ENCODE assay signal across 16 mouse cellular contexts in the genomic region with DNA sequence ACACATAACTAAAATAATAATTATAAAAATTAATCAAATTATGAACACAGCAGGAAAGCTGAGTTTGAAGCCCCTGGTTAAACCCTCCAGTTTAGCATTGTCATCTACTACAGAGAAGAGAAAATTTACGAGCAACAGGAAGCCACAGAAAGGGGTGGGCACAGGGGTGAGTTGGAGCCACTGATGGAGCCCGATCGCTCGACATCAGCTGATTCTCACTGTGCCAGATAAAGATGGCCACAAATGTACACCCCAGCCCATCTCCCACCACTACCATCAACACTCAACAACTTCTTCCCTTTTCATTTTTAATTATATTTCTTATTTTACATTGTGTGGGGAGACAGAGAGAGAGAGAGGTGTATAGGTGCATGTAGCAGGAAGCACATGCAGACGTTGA. TPM values are rescaled to one million over a fixed set of nuclear protein-coding genes. Genes with fewer than 3 reads are reported as not detected.
DNase-seq lines count a peak whose midpoint lies in the region; ATAC-seq and TF ChIP-seq lines count a peak whose summit lies in the region.
"Had no signal": no experiment of that assay in that cellular context is flagged by ENCODE, and none has a peak within 500 bp of the region (broad histone marks: within the 10 kb centered on the region; RNA-seq: fewer than 3 reads in every experiment).

No protein-coding gene starts in this region.

- TF ChIP-seq RAD21 in MEL (IDR thresholded peaks at IDR 0.05; ENCODE audit: low read depth, low read length) = no peak

- no peaks in the 10 kb centered on the region for H3K9me3 ChIP-seq in MEL (replicated peaks; ENCODE audit: insufficient read depth, low read length)
- H3K9me3 ChIP-seq: embryonic facial prominence, embryonic 12.5 days had no signal

- TF ChIP-seq EP300 in MEL (IDR thresholded peaks at IDR 0.05; ENCODE audit: low read depth in 1 of 2, low read length in 2 of 2) = no peak

- ATAC-seq in inflammation-experienced regulatory T-cells, adult 6 months = peak; percentile 49
- ATAC-seq: forebrain, embryonic 16.5 days had no signal

- H3K4me1 ChIP-seq in MEL (ENCODE audit: control insufficient read depth in 1 of 2, insufficient read depth in 2 of 2, low read length in 2 of 2) = peaks cover 2 to 8% of the 10 kb centered on the region in 2 experiments; a peak in 2 of 4 replicates

- intact Hi-C loops in gastrocnemius, adult 2 months (cut with DNase I) = no loop called here

- DNase-seq in gastrocnemius, adult 2 months = no peak
- no peak for DNase-seq in gastrocnemius, adult 8-10 months (ENCODE audit: low spot score in 2 of 2)
- DNase-seq in 416B (ENCODE audit: low read depth) (peak; percentile 84), MEL (ENCODE audit: low read depth, low spot score) (peak; percentile 83)
- DNase-seq in adrenal gland, adult 8-10 months = no peak
- no peak for DNase-seq in cerebellum, adult 11 months
- DNase-seq: adrenal gland, postnatal 10 days; cerebellum, adult 18-20 months; midbrain, embryonic 14.5 days; thymus, postnatal 14 days had no signal

- no peaks in the 10 kb centered on the region for H3K27me3 ChIP-seq in MEL (ENCODE audit: control insufficient read depth in 1 of 2, insufficient read depth in 2 of 2, low read length in 2 of 2)
- H3K27me3 ChIP-seq: embryonic facial prominence, embryonic 12.5 days had no signal

- H3K27ac ChIP-seq in gastrocnemius, adult 2 months = 0 out of 2 replicates have a peak overlapping the region, but pooled peaks have one; percentile 96
- H3K27ac ChIP-seq in MEL (ENCODE audit: control insufficient read depth, low read depth, low read length) = peak overlapping the region; percentile 80
- H3K27ac ChIP-seq: embryonic facial prominence, embryonic 12.5 days; kidney, postnatal 0 days; layer of hippocampus, adult 2 months; stomach, postnatal 0 days had no signal

- TF ChIP-seq CTCF in gastrocnemius, adult 2 months (IDR thresholded peaks at IDR 0.05) = no peak
- no peak for TF ChIP-seq CTCF in MEL (IDR thresholded peaks at IDR 0.05 in 2 of 3, conservative IDR thresholded peaks at IDR 0.05 in 1 of 3; ENCODE audit: control insufficient read depth in 1 of 3, insufficient read depth in 1 of 3, low read depth in 2 of 3, low read length in 3 of 3, poor library complexity in 1 of 3, severe bottlenecking in 1 of 3)

- TF ChIP-seq POLR2A in MEL (IDR thresholded peaks at IDR 0.05; ENCODE audit: control insufficient read depth in 1 of 2, insufficient read depth in 1 of 2, low read depth in 1 of 2, low read length in 2 of 2, poor library complexity in 1 of 2) = no peak

- H3K4me3 ChIP-seq in gastrocnemius, adult 2 months = no peak overlapping the region
- peak overlapping the region; percentile 7 to 85; a peak in 3 of 4 replicates for H3K4me3 ChIP-seq in MEL (ENCODE audit: control insufficient read depth in 1 of 2, insufficient read depth in 1 of 2, low read depth in 2 of 2, low read length in 2 of 2)
- H3K4me3 ChIP-seq: layer of hippocampus, adult 2 months had no signal

- H3K36me3 ChIP-seq in MEL (ENCODE audit: control insufficient read depth in 1 of 2, insufficient read depth in 2 of 2, low read length in 2 of 2) = peaks cover 0 to 8% of the 10 kb centered on the region in 2 experiments; a peak in 2 of 4 replicates

- H3K79me2 ChIP-seq in MEL (ENCODE audit: control insufficient read depth, insufficient read depth, low read length, poor library complexity) = peaks cover 13% of the 10 kb centered on the region

- H3K9ac ChIP-seq in MEL (ENCODE audit: control insufficient read depth, low read depth, low read length, poor library complexity, severe bottlenecking) = peak overlapping the region; percentile 58
- H3K9ac ChIP-seq: embryonic facial prominence, embryonic 12.5 days had no signal

TF ChIP-seq in MEL, 35 proteins besides CTCF, POLR2A, EP300 and RAD21:
- TF ChIP-seq NRF1 (IDR thresholded peaks at IDR 0.05; ENCODE audit: insufficient read depth, low read depth, low read length, poor library complexity, severe bottlenecking) (no peak), GATA1 (IDR thresholded peaks at IDR 0.05; ENCODE audit: low read depth, low read length) (peak; percentile 61), USF1 (IDR thresholded peaks at IDR 0.05; ENCODE audit: low read depth, low read length) (0 out of 2 replicates have a peak, but pooled peaks have one; percentile 51), TBP (IDR thresholded peaks at IDR 0.05; ENCODE audit: low read depth, low read length) (0 out of 2 replicates have a peak, but pooled peaks have one; percentile 35), ELF1 (IDR thresholded peaks at IDR 0.05; ENCODE audit: low read depth, low read length) (no peak), ETS1 (IDR thresholded peaks at IDR 0.05; ENCODE audit: low read depth, low read length) (peak; percentile 89), GABPA (IDR thresholded peaks at IDR 0.05; ENCODE audit: low read depth, low read length) (no peak), MAFK (IDR thresholded peaks at IDR 0.05; ENCODE audit: borderline replicate concordance, low read depth, low read length) (no peak), JUND (IDR thresholded peaks at IDR 0.05; ENCODE audit: low read depth, low read length) (no peak), ZKSCAN1 (IDR thresholded peaks at IDR 0.05; ENCODE audit: low read depth, low read length) (no peak), MAZ (IDR thresholded peaks at IDR 0.05; ENCODE audit: low read depth, low read length) (0 out of 2 replicates have a peak, but pooled peaks have one; percentile 10)
TF ChIP-seq in MEL: peak in this region for 5.

RNA-seq across cellular contexts. Expression of a gene that starts 1.5 kb away (rescaled TPM):
- total RNA-seq in gastrocnemius, adult 2 months (2021) = 1 to 10 TPM; 5.8 to 6.2 TPM
- 1 to 10 TPM; 4.4 to 6.8 (median 5.3) TPM for total RNA-seq in gastrocnemius, adult 8-10 months (2022)
- total RNA-seq in MEL (2012; rRNA removed) = 3.9 and 4.6 TPM in 2 replicates
- 1 to 10 TPM in 1 of 2 experiments, not detected in 1; 7.4 TPM for polyA plus RNA-seq in MEL (2012; ENCODE audit: insufficient read depth in 1 of 2, insufficient read length in 2 of 2, low read depth in 1 of 2, low replicate concordance in 2 of 2, missing spikeins in 1 of 2)
- 1 to 10 TPM; 4.6 to 5.8 (median 5.5) TPM for polyA plus RNA-seq in inflammation-experienced regulatory T-cells, adult 6 months (2017; shearing (Covaris generic))
- 10 to 100 TPM; 14.0 to 18.5 (median 15.1) TPM for total RNA-seq in adrenal gland, adult 8-10 months (2022)

RNA-seq across cellular contexts. Expression of a gene that starts 9.8 kb away (rescaled TPM):
- total RNA-seq in gastrocnemius, adult 2 months (2021) = 100 to 1,000 TPM; 365 to 571 TPM
- total RNA-seq in gastrocnemius, adult 8-10 months (2022) = 100 to 1,000 TPM; 301 to 406 (median 351) TPM
- 3,019 and 3,042 TPM in 2 replicates for total RNA-seq in MEL (2012; rRNA removed)
- polyA plus RNA-seq in MEL (2012; ENCODE audit: insufficient read depth in 1 of 2, insufficient read length in 2 of 2, low read depth in 1 of 2, low replicate concordance in 2 of 2, missing spikeins in 1 of 2) = 1,000 to 10,000 TPM; 1,403 to 4,417 TPM
- polyA plus RNA-seq in inflammation-experienced regulatory T-cells, adult 6 months (2017; shearing (Covaris generic)) = over 10,000 TPM; 20,020 to 68,742 (median 52,499) TPM
- 1,000 to 10,000 TPM; 3,015 to 3,481 (median 3,228) TPM for total RNA-seq in adrenal gland, adult 8-10 months (2022)

Comparison
In these comparisons a context has a peak if more than half of its experiments do, and no peak if none do; other contexts are left out.
1. DNase-seq: peak in 416B (single experiment) and MEL (single experiment); none in gastrocnemius, adult 2 months (single experiment), gastrocnemius, adult 8-10 months (0 of 2), adrenal gland, adult 8-10 months (single experiment) and cerebellum, adult 11 months (single experiment).